Mouse (Mus musculus): ENCODE results near the gene Gm17604. TPM values are rescaled to one million over a fixed set of nuclear protein-coding genes. Genes with fewer than 3 reads are reported as not detected.

Gene Gm17604
- polyA plus RNA-seq (2017; shearing (Covaris generic)): not detected

GRCm38 (mm10) chrX:165004779-165005324, at the start of gene Gm17604:
TSS of gene Gm17604 (minus strand) at chrX:165004829.

GRCm38 (mm10) chrX:164980193-164980775, 24.3 kb downstream of the Gm17604 start, which contains the start of the genes Mospd2 and Fancb:
TSS of gene Mospd2 (minus strand) at chrX:164980375.
TSS of gene Fancb (plus strand) at chrX:164980592.

Other genes starting within 250 kb of the Gm17604 start
- 7.7 TPM for gene Mospd2, start 24.5 kb downstream of the Gm17604 start, polyA plus RNA-seq (2017; shearing (Covaris generic))
- gene Fancb, start 24.2 kb downstream of the Gm17604 start, polyA plus RNA-seq (2017; shearing (Covaris generic)): 2.6 TPM